Mouse (Mus musculus) midbrain, embryonic 15.5 days (tissue): ENCODE data around the gene Dusp2. TPM values are rescaled to one million over a fixed set of nuclear protein-coding genes. Genes with fewer than 3 reads are reported as not detected.
"Not testable (repeated sequence)": the region's sequence is repeated elsewhere in the genome, so short reads cannot be mapped to it uniquely, and the experiment has no call there.

ENCODE experiments used
- ATAC-seq: fragments of 200-750 bp; cut with Nextera tagmentation; replicated peaks from 2 replicates; pipeline ENCODE4 v1.8.0; 2017; ENCODE audit warnings: moderate TSS enrichment
- H3K27ac ChIP-seq: fragments of 300-500 bp; sonication (generic); 2 replicates; pipeline ENCODE4 v1.5.1; 2015; ENCODE audit warnings: mild to moderate bottlenecking, inconsistent platforms
- H3K27me3 ChIP-seq: fragments of 300-500 bp; sonication (generic); replicated peaks from 2 replicates; pipeline ENCODE4 v1.6.1; 2015; ENCODE audit warnings: inconsistent platforms
- H3K36me3 ChIP-seq: fragments of 300-500 bp; sonication (generic); replicated peaks from 2 replicates; pipeline ENCODE4 v1.6.1; 2015; ENCODE audit warnings: inconsistent platforms
- H3K4me1 ChIP-seq: fragments of 300-500 bp; sonication (generic); 2 replicates; pipeline ENCODE4 v1.6.1; 2015; ENCODE audit warnings: inconsistent platforms
- H3K4me2 ChIP-seq: fragments of 300-500 bp; sonication (generic); 2 replicates; pipeline ENCODE4 v1.6.1; 2015; ENCODE audit warnings: inconsistent platforms, mild to moderate bottlenecking, moderate library complexity
- H3K4me3 ChIP-seq: fragments of 300-500 bp; sonication (generic); 2 replicates; pipeline ENCODE4 v1.5.1; 2015; ENCODE audit warnings: mild to moderate bottlenecking, inconsistent platforms
- H3K9ac ChIP-seq: fragments of 300-500 bp; sonication (generic); 2 replicates; pipeline ENCODE4 v1.6.1; 2015; ENCODE audit warnings: mild to moderate bottlenecking, inconsistent platforms
- H3K9me3 ChIP-seq: fragments of 300-500 bp; sonication (generic); 2 replicates; pipeline ENCODE4 v1.6.1; 2016; ENCODE audit warnings: inconsistent platforms
- WGBS: fragments of 180-500 bp; shearing (Covaris S2); methylation state at CpG from one replicate; pipeline ENCODE4 v1.1.7; 2015; ENCODE audit warnings: mixed read lengths; 5-methylcytosine and 5-hydroxymethylcytosine counted together
- polyA plus RNA-seq: library from polyadenylated mRNA; unstranded; fragments of >200 nt; fragmentation: Nextera tagmentation; extraction: Ambion mirVana; gene quantifications from 2 replicates; pipeline ENCODE4 v1.2.1, GENCODE M21; 2015

The Dusp2 gene
- polyA plus RNA-seq: 11.0 TPM in 2 replicates

DNA sequence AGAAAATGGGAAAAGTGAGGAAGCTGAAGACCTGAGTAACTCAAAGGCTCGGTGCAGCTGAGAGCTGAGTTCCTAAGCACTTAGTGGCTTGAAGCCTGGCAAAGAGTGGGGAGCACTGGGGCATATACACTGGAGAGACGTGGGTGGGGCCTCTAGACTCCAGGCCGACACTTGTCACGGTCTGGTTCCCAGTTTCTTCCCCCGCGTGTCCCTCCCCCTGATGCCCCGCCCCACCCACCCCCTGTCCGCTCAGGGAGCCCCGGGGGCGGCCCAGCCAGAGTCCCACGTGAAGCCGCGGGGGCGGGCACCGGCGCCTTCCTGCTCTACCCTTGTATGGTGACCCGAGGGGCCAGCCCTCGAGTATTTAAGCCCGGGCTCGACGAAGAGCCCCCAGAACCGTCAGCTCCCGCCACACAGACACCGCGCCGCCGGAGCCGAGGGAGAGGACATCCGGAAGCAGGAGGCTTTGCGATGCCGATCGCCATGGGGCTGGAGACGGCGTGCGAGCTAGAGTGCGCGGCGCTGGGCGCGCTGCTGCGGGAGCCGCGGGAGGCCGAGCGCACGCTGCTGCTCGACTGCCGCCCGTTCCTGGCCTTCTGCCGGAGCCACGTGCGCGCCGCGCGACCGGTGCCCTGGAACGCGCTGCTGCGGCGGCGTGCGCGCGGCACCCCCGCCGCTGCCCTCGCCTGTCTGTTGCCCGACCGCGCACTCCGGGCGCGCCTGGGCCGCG lies at the start of gene Dusp2:
TSS of gene Dusp2 (plus strand) at position 393 of the 730 bp plus-strand sequence.
- H3K27me3 ChIP-seq: peaks cover 34% of the 10 kb centered on the region

DNA sequence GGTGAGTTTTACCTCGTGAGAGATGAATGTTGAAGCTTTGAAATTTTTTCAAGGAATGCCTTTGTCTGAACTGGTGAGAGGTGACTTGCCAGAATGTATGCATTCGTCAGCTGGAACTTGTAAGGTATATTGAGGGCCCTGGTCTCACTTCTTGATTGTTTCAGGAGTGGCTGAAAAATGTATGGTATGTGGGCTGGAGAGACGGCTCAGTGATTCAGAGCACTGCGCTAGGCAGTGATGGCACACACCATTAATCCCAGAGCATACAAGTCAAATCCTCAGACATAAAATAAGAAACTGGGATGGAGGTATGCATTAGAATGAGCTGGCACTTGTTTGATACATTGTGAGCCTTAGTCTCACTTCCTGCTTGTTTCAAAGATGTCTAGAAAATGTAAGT lies 43.7 kb upstream of the Dusp2 start:
- Histone ChIP-seq H3K27ac (no peak overlapping the region), H3K36me3 (peaks cover 50% of the 10 kb centered on the region), H3K9me3 (no peaks in the 10 kb centered on the region), H3K4me1 (no peaks in the 10 kb centered on the region), H3K9ac (no peak overlapping the region), H3K4me2 (no peak overlapping the region), H3K4me3 (no peak overlapping the region), H3K27me3 (no peaks in the 10 kb centered on the region)
- 89% methylated on average over 4 of the region's 4 CpGs for WGBS
- no peak for ATAC-seq

More for the DNA sequence above, at the start of gene Dusp2:
- Histone ChIP-seq H3K4me3 (peak within 1 kb of the TSS; percentile 58), H3K9ac (peak within 1 kb of the TSS; percentile 66), H3K4me1 (peaks cover 12% of the 10 kb centered on the region), H3K4me2 (peak within 1 kb of the TSS; percentile 92), H3K27ac (no peak within 1 kb of the TSS), H3K36me3 (no peaks in the 10 kb centered on the region), H3K9me3 (no peaks in the 10 kb centered on the region)
- WGBS: under 1% methylated on average over 75 of the region's 76 CpGs
- peak; percentile 86 for ATAC-seq

DNA sequence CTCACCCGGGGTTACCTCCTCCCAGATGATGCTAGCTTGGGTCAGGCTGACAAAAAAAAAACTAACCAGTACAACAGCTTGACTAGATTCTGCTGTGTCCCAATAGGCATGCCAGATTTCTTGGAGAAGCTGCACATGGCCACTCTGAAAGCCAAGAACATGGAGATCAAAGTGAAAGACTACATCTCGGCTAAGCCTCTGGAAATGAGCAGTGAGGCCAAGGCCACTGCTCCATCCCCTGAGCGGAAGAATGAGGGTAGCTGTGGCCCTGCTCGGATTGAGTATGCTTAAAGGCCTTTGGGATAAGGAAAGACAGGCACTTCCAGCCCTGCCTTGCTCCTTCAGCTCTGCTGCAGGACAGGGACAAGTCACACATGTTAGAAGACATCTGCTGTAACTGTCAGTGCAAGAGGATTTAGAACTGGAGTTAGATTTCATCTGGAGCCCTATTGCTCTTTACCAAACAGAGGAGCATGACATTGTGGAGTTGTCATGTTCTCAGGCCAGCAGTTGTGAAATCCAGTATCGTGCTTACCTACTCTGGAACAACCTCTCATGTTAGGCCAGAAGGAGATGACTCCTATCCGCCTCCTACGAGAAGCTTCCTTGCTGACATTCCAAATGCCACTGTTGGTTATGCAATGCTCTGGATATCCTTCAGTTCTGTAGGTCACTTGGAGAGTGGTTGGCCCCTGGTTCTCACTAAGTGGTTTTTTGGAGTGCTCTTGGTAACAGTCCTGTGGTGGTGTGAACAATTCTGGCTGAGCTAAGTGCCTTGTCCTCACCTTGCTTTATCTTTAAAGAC lies 38.8 kb upstream of the Dusp2 start:
- Histone ChIP-seq H3K4me2 (no peak overlapping the region), H3K4me3 (no peak overlapping the region), H3K36me3 (peaks cover 59% of the 10 kb centered on the region), H3K4me1 (no peaks in the 10 kb centered on the region), H3K27me3 (no peaks in the 10 kb centered on the region), H3K9me3 (no peaks in the 10 kb centered on the region), H3K27ac (no peak overlapping the region), H3K9ac (no peak overlapping the region)
- 96% methylated on average over 7 of the region's 7 CpGs for WGBS
- no peak for ATAC-seq

DNA sequence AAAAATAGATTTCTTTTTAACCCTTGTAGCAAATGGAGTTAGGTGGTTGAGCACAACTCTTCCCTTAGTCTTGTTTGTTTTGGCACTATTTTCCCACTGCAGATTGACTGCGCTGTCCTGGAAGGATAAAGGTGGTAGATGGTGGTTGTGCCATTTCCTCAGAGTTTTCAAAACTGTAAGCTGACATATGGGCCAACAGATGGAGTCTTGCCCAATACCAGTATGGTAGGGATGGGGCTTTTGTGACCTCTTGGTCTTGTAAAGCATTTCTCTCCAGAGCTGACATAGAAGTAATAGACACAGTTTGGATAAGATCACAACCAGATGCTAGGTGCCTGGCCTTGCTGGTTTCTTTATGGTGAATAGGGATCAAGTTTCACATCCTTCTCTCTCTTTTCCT lies 37.9 kb upstream of the Dusp2 start:
- no peaks in the 10 kb centered on the region for H3K4me1 ChIP-seq
- no peaks in the 10 kb centered on the region for H3K27me3 ChIP-seq
- no peak overlapping the region for H3K9ac ChIP-seq
- H3K4me2 ChIP-seq: no peak overlapping the region
- no peak for ATAC-seq
- H3K27ac ChIP-seq: no peak overlapping the region
- WGBS: 98% methylated on average over 1 of the region's 1 CpGs
- no peak overlapping the region for H3K4me3 ChIP-seq
- peaks cover 55% of the 10 kb centered on the region for H3K36me3 ChIP-seq
- no peaks in the 10 kb centered on the region for H3K9me3 ChIP-seq

DNA sequence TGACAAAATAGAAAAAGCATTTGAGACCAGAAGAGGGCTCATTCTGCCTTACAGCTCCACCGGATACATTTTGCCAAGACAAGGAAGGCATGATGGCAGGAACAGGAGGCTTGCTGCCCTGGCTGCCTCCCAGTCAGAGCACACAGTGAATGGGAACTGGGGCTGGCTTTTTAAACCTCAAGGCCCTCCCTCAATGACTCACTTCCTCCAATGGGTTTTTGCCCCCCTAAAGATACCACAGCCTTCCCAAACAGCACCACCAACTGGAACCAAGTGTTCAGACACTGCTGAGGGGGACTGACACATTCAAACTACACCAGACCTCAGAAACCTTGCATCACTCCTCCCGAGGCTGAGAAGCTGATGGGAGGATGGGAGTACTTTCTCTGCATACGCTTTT lies 35.3 kb upstream of the Dusp2 start:
- no peak overlapping the region for H3K9ac ChIP-seq
- H3K36me3 ChIP-seq: peaks cover 36% of the 10 kb centered on the region
- H3K4me3 ChIP-seq: no peak overlapping the region
- H3K27ac ChIP-seq: no peak overlapping the region
- H3K4me1 ChIP-seq: no peaks in the 10 kb centered on the region
- H3K4me2 ChIP-seq: no peak overlapping the region
- H3K27me3 ChIP-seq: no peaks in the 10 kb centered on the region
- 80% methylated on average over 3 of the region's 3 CpGs for WGBS
- H3K9me3 ChIP-seq: no peaks in the 10 kb centered on the region
- ATAC-seq: no peak

DNA sequence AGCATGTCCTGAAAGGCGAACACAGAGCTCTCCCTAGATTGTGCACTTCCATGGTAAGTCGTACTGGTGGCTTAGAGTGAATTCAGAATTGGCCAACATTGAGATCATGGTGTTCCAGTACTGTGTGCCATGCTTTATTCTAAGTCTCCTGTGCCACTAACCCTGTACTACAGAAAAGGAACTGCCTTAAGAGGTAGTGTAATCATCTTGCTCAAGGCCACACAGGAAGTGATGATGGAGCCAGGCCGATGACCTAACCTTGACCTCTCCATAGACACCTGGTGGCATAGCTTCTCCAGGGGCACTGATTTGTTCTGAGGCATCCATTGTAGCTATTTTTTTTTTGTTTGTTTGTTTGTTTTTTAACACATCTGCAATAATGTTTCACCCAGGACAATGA lies 34.1 kb upstream of the Dusp2 start:
- peaks cover 31% of the 10 kb centered on the region for H3K36me3 ChIP-seq
- H3K4me2 ChIP-seq: no peak overlapping the region
- H3K4me3 ChIP-seq: no peak overlapping the region
- H3K27me3 ChIP-seq: no peaks in the 10 kb centered on the region
- H3K27ac ChIP-seq: no peak overlapping the region
- no peak overlapping the region for H3K9ac ChIP-seq
- no peaks in the 10 kb centered on the region for H3K4me1 ChIP-seq
- no peaks in the 10 kb centered on the region for H3K9me3 ChIP-seq
- no peak for ATAC-seq
- WGBS: 96% methylated on average over 3 of the region's 3 CpGs

DNA sequence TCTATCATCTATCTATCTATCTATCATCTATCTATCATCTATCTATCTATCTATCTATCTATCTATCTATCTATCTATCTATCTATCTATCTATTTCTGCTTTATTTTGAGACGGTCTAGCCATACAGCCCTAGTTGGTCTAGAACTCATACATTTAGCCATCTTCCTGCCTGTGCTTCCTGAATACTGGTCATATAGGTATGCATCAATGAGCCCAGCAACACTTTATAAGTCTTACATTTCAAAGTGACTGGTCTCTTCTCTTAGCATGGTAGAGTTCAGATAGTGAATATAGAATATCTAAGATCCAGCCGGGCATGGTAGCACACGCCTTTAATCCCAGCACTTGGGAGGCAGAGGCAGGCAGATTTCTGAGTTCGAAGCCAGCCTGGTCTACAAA lies 31.8 kb upstream of the Dusp2 start:
- H3K27ac ChIP-seq, H3K9me3 ChIP-seq, H3K27me3 ChIP-seq, H3K9ac ChIP-seq, ATAC-seq, H3K4me2 ChIP-seq, H3K4me1 ChIP-seq, H3K4me3 ChIP-seq, H3K36me3 ChIP-seq: not testable (repeated sequence)
- WGBS: 93% methylated on average over 4 of the region's 4 CpGs

DNA sequence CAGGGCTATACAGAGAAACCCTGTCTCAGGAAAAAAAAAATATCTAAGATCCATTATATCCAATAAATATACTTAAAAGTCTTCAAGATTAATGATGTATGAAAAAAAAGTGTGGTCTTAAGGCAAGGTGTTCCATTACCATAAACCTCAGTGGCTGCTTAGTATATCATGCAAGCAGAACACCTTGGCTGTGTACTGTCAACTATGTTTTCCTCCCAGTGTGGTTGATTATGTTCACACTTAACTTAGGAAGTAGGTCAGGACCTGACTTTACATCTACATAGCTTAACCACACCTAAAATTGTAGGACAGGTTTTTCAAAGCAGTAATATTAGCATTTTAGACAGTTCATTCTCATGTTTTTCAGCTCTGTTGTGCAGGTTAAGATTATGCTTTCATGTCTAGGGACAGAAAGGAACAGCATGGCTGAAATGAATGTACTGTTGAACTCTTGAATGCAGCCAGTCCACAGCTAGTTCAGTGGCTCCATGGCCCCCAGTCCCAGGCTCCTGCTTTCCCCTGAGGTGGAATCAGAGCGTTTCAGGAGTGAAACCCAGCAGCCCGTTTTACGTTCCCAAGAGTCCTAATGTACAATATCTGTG lies 31.2 kb upstream of the Dusp2 start:
- ATAC-seq: no peak
- no peak overlapping the region for H3K27ac ChIP-seq
- no peaks in the 10 kb centered on the region for H3K9me3 ChIP-seq
- H3K27me3 ChIP-seq: no peaks in the 10 kb centered on the region
- H3K4me3 ChIP-seq: no peak overlapping the region
- no peak overlapping the region for H3K9ac ChIP-seq
- WGBS: 87% methylated on average over 3 of the region's 3 CpGs
- H3K36me3 ChIP-seq: 0 out of 2 replicates have a peak, but pooled peaks cover 7% of the 10 kb centered on the region
- no peak overlapping the region for H3K4me2 ChIP-seq
- H3K4me1 ChIP-seq: no peaks in the 10 kb centered on the region

DNA sequence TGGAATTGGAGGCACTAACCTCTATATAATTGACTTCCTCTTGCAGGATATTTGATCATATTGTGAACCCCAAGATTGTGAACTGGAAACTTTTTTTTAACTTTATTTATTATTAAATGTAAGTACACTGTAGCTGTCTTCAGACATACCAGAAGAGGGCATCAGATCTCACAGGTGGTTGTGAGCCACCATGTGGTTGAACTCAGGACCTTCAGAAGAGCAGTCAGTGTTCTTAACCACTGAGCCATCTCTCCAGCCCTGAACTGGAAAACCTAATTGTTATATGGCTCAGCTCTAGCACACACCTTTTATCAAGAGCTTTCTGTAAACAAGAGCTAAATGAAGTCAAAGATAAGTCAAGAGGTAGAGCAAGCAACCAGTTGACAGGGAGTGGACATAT lies 29.8 kb upstream of the Dusp2 start:
- H3K4me2 ChIP-seq: no peak overlapping the region
- no peaks in the 10 kb centered on the region for H3K4me1 ChIP-seq
- H3K9ac ChIP-seq: no peak overlapping the region
- H3K36me3 ChIP-seq: 0 out of 2 replicates have a peak, but pooled peaks cover 3% of the 10 kb centered on the region
- no peaks in the 10 kb centered on the region for H3K27me3 ChIP-seq
- H3K9me3 ChIP-seq: no peaks in the 10 kb centered on the region
- ATAC-seq: no peak
- no peak overlapping the region for H3K27ac ChIP-seq
- no peak overlapping the region for H3K4me3 ChIP-seq

DNA sequence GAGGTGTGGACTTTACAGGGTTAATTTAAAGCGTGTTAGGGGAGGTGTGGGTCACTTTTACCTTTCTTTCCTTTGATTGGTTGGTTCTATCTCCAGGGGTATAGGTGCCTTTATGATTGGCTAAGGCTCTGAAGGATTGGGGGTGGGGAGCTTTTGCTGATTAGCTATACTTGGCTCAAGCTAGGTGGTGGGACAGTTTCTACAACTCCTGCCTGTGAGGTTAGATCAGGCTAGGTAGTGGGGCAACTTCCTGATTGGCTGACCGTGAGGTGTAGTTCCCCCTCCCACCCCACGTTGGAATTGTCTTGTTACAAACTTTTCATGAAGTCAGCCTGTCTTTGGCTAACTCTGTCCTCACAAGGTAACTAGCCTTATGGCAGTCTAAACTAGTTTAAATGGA lies 28.8 kb upstream of the Dusp2 start:
- Histone ChIP-seq H3K4me2 (no peak overlapping the region), H3K36me3 (no peaks in the 10 kb centered on the region), H3K27me3 (no peaks in the 10 kb centered on the region), H3K9ac (no peak overlapping the region), H3K4me3 (no peak overlapping the region), H3K27ac (no peak overlapping the region), H3K9me3 (no peaks in the 10 kb centered on the region), H3K4me1 (no peaks in the 10 kb centered on the region)
- ATAC-seq: no peak
- WGBS: 53% methylated on average over 3 of the region's 3 CpGs

DNA sequence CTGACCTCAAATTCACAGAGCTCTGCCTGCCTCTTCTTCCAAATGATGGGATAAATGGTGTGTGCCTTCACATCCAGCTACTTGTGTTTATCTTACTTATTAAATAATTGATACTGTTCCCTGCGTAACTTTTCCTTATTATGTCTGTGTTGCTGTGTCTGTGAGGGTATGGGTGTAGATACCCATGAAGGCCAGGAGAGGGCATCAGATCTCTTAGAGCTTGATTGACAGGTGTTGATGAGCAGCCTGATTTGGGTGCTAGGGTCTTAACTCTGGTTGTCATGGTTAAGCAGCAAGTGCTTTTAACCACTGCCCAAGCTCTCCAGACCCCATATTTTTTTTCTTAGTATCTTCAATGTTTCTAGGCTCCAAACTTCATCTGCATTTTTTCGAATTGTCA lies 27.3 kb upstream of the Dusp2 start:
- no peak overlapping the region for H3K27ac ChIP-seq
- no peak overlapping the region for H3K9ac ChIP-seq
- H3K9me3 ChIP-seq: no peaks in the 10 kb centered on the region
- H3K4me1 ChIP-seq: no peaks in the 10 kb centered on the region
- H3K4me3 ChIP-seq: no peak overlapping the region
- WGBS: 90% methylated on average over 2 of the region's 2 CpGs
- H3K27me3 ChIP-seq: no peaks in the 10 kb centered on the region
- H3K4me2 ChIP-seq: no peak overlapping the region
- no peak for ATAC-seq
- no peaks in the 10 kb centered on the region for H3K36me3 ChIP-seq

DNA sequence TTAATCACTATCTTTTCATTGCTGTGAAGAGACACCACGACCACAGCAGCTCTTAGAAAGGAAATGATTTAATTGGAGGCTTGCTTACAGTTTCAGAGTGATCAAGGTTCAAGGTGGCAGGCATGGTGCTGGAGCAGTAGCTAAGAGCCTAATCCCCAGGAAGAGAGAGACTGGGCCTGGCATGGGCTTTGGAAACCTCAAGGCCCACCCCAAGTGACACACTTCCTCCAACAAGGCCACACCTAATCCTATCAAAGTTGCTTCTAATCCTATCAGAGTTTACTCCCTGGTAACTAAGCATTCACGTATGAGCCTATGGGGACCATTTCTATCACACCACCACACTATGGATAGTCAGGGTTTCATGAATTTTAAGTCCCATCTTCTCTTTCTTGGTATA lies 25.7 kb upstream of the Dusp2 start:
- no peak for ATAC-seq
- WGBS: 58% methylated on average over 2 of the region's 2 CpGs
- Histone ChIP-seq H3K4me1 (no peaks in the 10 kb centered on the region), H3K9me3 (no peaks in the 10 kb centered on the region), H3K4me2 (no peak overlapping the region), H3K4me3 (no peak overlapping the region), H3K36me3 (no peaks in the 10 kb centered on the region), H3K27me3 (no peaks in the 10 kb centered on the region), H3K9ac (no peak overlapping the region), H3K27ac (no peak overlapping the region)
